In the genomic region with DNA sequence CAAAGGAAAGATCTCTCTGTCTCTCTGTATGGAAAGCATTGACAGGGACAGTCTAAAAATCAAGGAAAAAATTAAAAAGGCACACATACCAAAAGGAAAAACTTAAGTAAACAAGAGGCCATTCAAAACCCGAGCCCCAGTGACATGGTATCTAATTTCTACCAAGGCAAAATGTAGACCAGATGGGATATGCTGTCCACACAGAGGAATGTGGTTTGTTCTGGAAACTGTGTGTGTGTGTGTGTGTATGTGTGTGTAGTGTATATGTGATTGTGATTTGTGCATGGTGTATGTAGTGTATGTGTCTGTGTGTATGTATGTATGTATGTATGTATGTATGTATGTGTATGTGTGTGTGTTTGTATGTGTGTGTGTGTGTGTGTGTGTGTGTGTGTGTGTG, we compare ENCODE assay signal across 27 mouse cellular contexts.
"Had no signal": no experiment of that assay in that cellular context is flagged by ENCODE, and none has a peak within 500 bp of the region (broad histone marks: within the 10 kb centered on the region; RNA-seq: fewer than 3 reads in every experiment).

No protein-coding gene starts in this region.

- H3K4me3 ChIP-seq: gastrocnemius, adult 2 months; heart, embryonic 10.5 days; heart, embryonic 12.5 days; hindbrain, embryonic 10.5 days; hindbrain, embryonic 12.5 days; intestine, embryonic 15.5 days; layer of hippocampus, adult 2 months; limb, embryonic 13.5 days; limb, embryonic 15.5 days; liver, embryonic 12.5 days had no signal

- DNase-seq: gastrocnemius, adult 2 months; gastrocnemius, postnatal 10 days; gastrocnemius, postnatal 25 days; heart, adult 18-20 months; heart, postnatal 10 days; heart, postnatal 4 days; kidney, adult 18-20 months; kidney, adult 8-10 months; kidney, postnatal 10 days; kidney, postnatal 25 days; kidney, postnatal 4 days; layer of hippocampus, postnatal 36 days; left cerebral cortex, postnatal 4 days had no signal

- ATAC-seq: hindbrain, embryonic 16.5 days; inflammation-experienced regulatory T-cells, adult 6 months; intestine, embryonic 15.5 days; intestine, postnatal 0 days; liver, embryonic 12.5 days had no signal

- H3K9ac ChIP-seq: heart, embryonic 12.5 days; hindbrain, embryonic 12.5 days; hindbrain, embryonic 14.5 days; intestine, embryonic 15.5 days; limb, embryonic 13.5 days; limb, embryonic 15.5 days; liver, embryonic 12.5 days; liver, embryonic 14.5 days had no signal

- H3K4me1 ChIP-seq: hindbrain, embryonic 12.5 days; intestine, embryonic 15.5 days; limb, embryonic 15.5 days; liver, embryonic 12.5 days had no signal

- H3K27me3 ChIP-seq: intestine, embryonic 15.5 days; limb, embryonic 13.5 days; limb, embryonic 15.5 days; liver, embryonic 12.5 days had no signal

- H3K27ac ChIP-seq: gastrocnemius, adult 2 months; heart, embryonic 10.5 days; hindbrain, embryonic 12.5 days; hindbrain, embryonic 14.5 days; intestine, embryonic 15.5 days; layer of hippocampus, adult 2 months; limb, embryonic 13.5 days; limb, embryonic 15.5 days; liver, embryonic 12.5 days; liver, embryonic 14.5 days had no signal

- H3K4me2 ChIP-seq: heart, embryonic 12.5 days; hindbrain, embryonic 12.5 days; hindbrain, embryonic 14.5 days; intestine, embryonic 15.5 days; limb, embryonic 13.5 days; limb, embryonic 15.5 days; liver, embryonic 12.5 days had no signal

- H3K9me3 ChIP-seq: heart, embryonic 10.5 days; hindbrain, embryonic 10.5 days; hindbrain, embryonic 12.5 days; intestine, embryonic 15.5 days; limb, embryonic 13.5 days; limb, embryonic 15.5 days; liver, embryonic 12.5 days had no signal

- H3K36me3 ChIP-seq: heart, embryonic 10.5 days; heart, embryonic 12.5 days; hindbrain, embryonic 10.5 days; hindbrain, embryonic 12.5 days; intestine, embryonic 15.5 days; limb, embryonic 13.5 days; limb, embryonic 15.5 days; liver, embryonic 12.5 days had no signal
